Mouse (Mus musculus) 416B (cell line): ENCODE data around the gene Tsga13.

ENCODE experiments used
- DNase-seq: peaks from one replicate; pipeline ENCODE4 v3.0.0; 2011; ENCODE audit warnings: low read depth

The Tsga13 gene

GRCm38 (mm10) chr6:30865031-30865678 lies 50.2 kb downstream of the Tsga13 start:
- no peak for DNase-seq

GRCm38 (mm10) chr6:30855956-30856355 lies 59.4 kb downstream of the Tsga13 start:
- peak; percentile 26 for DNase-seq

- DNase-seq: no peak
Measured at GRCm38 (mm10) chr6:30855205-30855604, 60.2 kb downstream of the Tsga13 start.

GRCm38 (mm10) chr6:30849818-30850217 lies 65.6 kb downstream of the Tsga13 start:
- DNase-seq: no peak
